ENCODE assay signal across 10 mouse cellular contexts in genomic region chr10:61466242-61466641, GRCm38 (mm10). TPM values are rescaled to one million over a fixed set of nuclear protein-coding genes. Genes with fewer than 3 reads are reported as not detected.
DNase-seq lines count a peak whose midpoint lies in the region; ATAC-seq lines count a peak whose summit lies in the region.
"Had no signal": no experiment of that assay in that cellular context is flagged by ENCODE, and none has a peak within 500 bp of the region (broad histone marks: within the 10 kb centered on the region; RNA-seq: fewer than 3 reads in every experiment).

No protein-coding gene starts in this region.

- no peak for ATAC-seq in hindbrain, embryonic 12.5 days (ENCODE audit: low FRiP score)
- ATAC-seq in CD4-positive, CD25-positive, alpha-beta regulatory T cell, adult 4 months: peak; percentile 54
- no peak for ATAC-seq in forebrain, embryonic 15.5 days (replicated peaks)
- ATAC-seq in kidney, embryonic 16.5 days (ENCODE audit: low FRiP score, low TSS enrichment): no peak

- H3K4me1 ChIP-seq in hindbrain, embryonic 10.5 days (replicated peaks): no peaks in the 10 kb centered on the region
- H3K4me1 ChIP-seq in hindbrain, embryonic 12.5 days: no peaks in the 10 kb centered on the region
- peaks cover 36% of the 10 kb centered on the region for H3K4me1 ChIP-seq in erythroblast, embryonic 14.5 days (ENCODE audit: control insufficient read depth)
- no peaks in the 10 kb centered on the region for H3K4me1 ChIP-seq in forebrain, embryonic 15.5 days
- no peaks in the 10 kb centered on the region for H3K4me1 ChIP-seq in kidney, embryonic 16.5 days (ENCODE audit: insufficient read depth, low read length)
- H3K4me1 ChIP-seq: intestine, embryonic 15.5 days had no signal

- no peaks in the 10 kb centered on the region for H3K27me3 ChIP-seq in hindbrain, embryonic 10.5 days (ENCODE audit: insufficient read depth, poor library complexity, severe bottlenecking)
- H3K27me3 ChIP-seq in hindbrain, embryonic 12.5 days: no peaks in the 10 kb centered on the region
- peaks cover 13% of the 10 kb centered on the region for H3K27me3 ChIP-seq in erythroblast, embryonic 14.5 days (ENCODE audit: control insufficient read depth)
- H3K27me3 ChIP-seq in forebrain, embryonic 15.5 days: no peaks in the 10 kb centered on the region
- no peaks in the 10 kb centered on the region for H3K27me3 ChIP-seq in kidney, embryonic 16.5 days (ENCODE audit: insufficient read depth, low read length)
- H3K27me3 ChIP-seq: intestine, embryonic 15.5 days had no signal

- 69% methylated on average over 8 of the region's 8 CpGs for whole genome bisulfite sequencing in hindbrain, embryonic 10.5 days
- WGBS in hindbrain, embryonic 12.5 days: 62% methylated on average over 8 of the region's 8 CpGs
- WGBS in forebrain, embryonic 15.5 days: 68% methylated on average over 8 of the region's 8 CpGs
- WGBS in kidney, embryonic 16.5 days: 71% methylated on average over 8 of the region's 8 CpGs

- peak; percentile 9 for DNase-seq in hindbrain, embryonic 10.5 days (ENCODE audit: low spot score)
- peak; percentile 32 for DNase-seq in retina, postnatal 1 day
- DNase-seq in layer of hippocampus, adult 9-11 months: no peak

- no peaks in the 10 kb centered on the region for H3K36me3 ChIP-seq in hindbrain, embryonic 10.5 days
- no peaks in the 10 kb centered on the region for H3K36me3 ChIP-seq in hindbrain, embryonic 12.5 days
- no peaks in the 10 kb centered on the region for H3K36me3 ChIP-seq in erythroblast, embryonic 14.5 days (ENCODE audit: control insufficient read depth)
- no peaks in the 10 kb centered on the region for H3K36me3 ChIP-seq in forebrain, embryonic 15.5 days
- H3K36me3 ChIP-seq in kidney, embryonic 16.5 days (ENCODE audit: insufficient read depth, low read length): no peaks in the 10 kb centered on the region
- H3K36me3 ChIP-seq: intestine, embryonic 15.5 days had no signal

- H3K4me3 ChIP-seq in hindbrain, embryonic 10.5 days: no peak overlapping the region
- H3K4me3 ChIP-seq in hindbrain, embryonic 12.5 days: no peak overlapping the region
- peak overlapping the region; percentile 47 for H3K4me3 ChIP-seq in erythroblast, embryonic 14.5 days (replicated peaks)
- no peak overlapping the region for H3K4me3 ChIP-seq in forebrain, embryonic 15.5 days
- H3K4me3 ChIP-seq in kidney, embryonic 16.5 days (ENCODE audit: low read length): no peak overlapping the region
- H3K4me3 ChIP-seq: intestine, embryonic 15.5 days; myocyte had no signal

- no peak overlapping the region for H3K9ac ChIP-seq in hindbrain, embryonic 12.5 days
- H3K9ac ChIP-seq in forebrain, embryonic 15.5 days (replicated peaks): no peak overlapping the region
- H3K9ac ChIP-seq in kidney, embryonic 16.5 days (replicated peaks; ENCODE audit: low read length): no peak overlapping the region
- H3K9ac ChIP-seq: intestine, embryonic 15.5 days had no signal

- H3K27ac ChIP-seq in hindbrain, embryonic 10.5 days: no peak overlapping the region
- H3K27ac ChIP-seq in hindbrain, embryonic 12.5 days: no peak overlapping the region
- no peak overlapping the region for H3K27ac ChIP-seq in forebrain, embryonic 15.5 days (replicated peaks)
- no peak overlapping the region for H3K27ac ChIP-seq in kidney, embryonic 16.5 days (ENCODE audit: low read length)
- H3K27ac ChIP-seq: intestine, embryonic 15.5 days had no signal

- H3K9me3 ChIP-seq in hindbrain, embryonic 10.5 days: no peaks in the 10 kb centered on the region
- H3K9me3 ChIP-seq in hindbrain, embryonic 12.5 days (replicated peaks): no peaks in the 10 kb centered on the region
- peaks cover 4% of the 10 kb centered on the region for H3K9me3 ChIP-seq in erythroblast, embryonic 14.5 days (ENCODE audit: control insufficient read depth, low read length)
- no peaks in the 10 kb centered on the region for H3K9me3 ChIP-seq in forebrain, embryonic 15.5 days
- no peaks in the 10 kb centered on the region for H3K9me3 ChIP-seq in kidney, embryonic 16.5 days (ENCODE audit: low read length)
- H3K9me3 ChIP-seq: intestine, embryonic 15.5 days had no signal

- no peak overlapping the region for H3K4me2 ChIP-seq in hindbrain, embryonic 12.5 days (replicated peaks)
- no peak overlapping the region for H3K4me2 ChIP-seq in forebrain, embryonic 15.5 days (replicated peaks)
- no peak overlapping the region for H3K4me2 ChIP-seq in kidney, embryonic 16.5 days (replicated peaks; ENCODE audit: low read depth, low read length)
- H3K4me2 ChIP-seq: intestine, embryonic 15.5 days had no signal

RNA-seq across cellular contexts. Expression of gene Lrrc20, which starts 9.4 kb away (rescaled TPM):
- 9.8 and 13.5 TPM in 2 replicates for polyA plus RNA-seq in hindbrain, embryonic 10.5 days (2016; fragmentation: Nextera tagmentation; extraction: Ambion mirVana)
- polyA plus RNA-seq in hindbrain, embryonic 12.5 days (2016; fragmentation: Nextera tagmentation; extraction: Ambion mirVana): 12.5 and 13.5 TPM in 2 replicates
- 1 to 10 TPM; 5.8 to 9.1 TPM for polyA plus RNA-seq in CD4-positive, CD25-positive, alpha-beta regulatory T cell, adult 4 months (2017; shearing (Covaris generic))
- polyA plus RNA-seq in erythroblast, embryonic 14.5 days (2012): 2.4 and 2.9 TPM in 2 replicates
- polyA plus RNA-seq in forebrain, embryonic 15.5 days (2015; fragmentation: Nextera tagmentation; extraction: Ambion mirVana): 22.1 and 23.0 TPM in 2 replicates
- 8.4 and 10.5 TPM in 2 replicates for polyA plus RNA-seq in kidney, embryonic 16.5 days (2015; fragmentation: Nextera tagmentation; extraction: Ambion mirVana)

RNA-seq across cellular contexts. Expression of gene Eif4ebp2, which starts 13.8 kb away (rescaled TPM):
- 76.8 and 86.0 TPM in 2 replicates for polyA plus RNA-seq in hindbrain, embryonic 10.5 days (2016; fragmentation: Nextera tagmentation; extraction: Ambion mirVana)
- polyA plus RNA-seq in hindbrain, embryonic 12.5 days (2016; fragmentation: Nextera tagmentation; extraction: Ambion mirVana): 63.2 and 71.0 TPM in 2 replicates
- polyA plus RNA-seq in CD4-positive, CD25-positive, alpha-beta regulatory T cell, adult 4 months (2017; shearing (Covaris generic)): 10 to 100 TPM; 26.8 to 33.6 TPM
- polyA plus RNA-seq in erythroblast, embryonic 14.5 days (2012): 6.2 and 6.5 TPM in 2 replicates
- polyA plus RNA-seq in forebrain, embryonic 15.5 days (2015; fragmentation: Nextera tagmentation; extraction: Ambion mirVana): 89.3 and 94.1 TPM in 2 replicates
- polyA plus RNA-seq in kidney, embryonic 16.5 days (2015; fragmentation: Nextera tagmentation; extraction: Ambion mirVana): 57.4 and 71.4 TPM in 2 replicates

RNA-seq across cellular contexts. Expression of gene Nodal, which starts 48.5 kb away (rescaled TPM):
- polyA plus RNA-seq in hindbrain, embryonic 10.5 days (2016; fragmentation: Nextera tagmentation; extraction: Ambion mirVana): 0.12 and 0.24 TPM in 2 replicates
- polyA plus RNA-seq in hindbrain, embryonic 12.5 days (2016; fragmentation: Nextera tagmentation; extraction: Ambion mirVana): 0.10 TPM in 1 of 2 replicates, not detected in the other
- polyA plus RNA-seq in CD4-positive, CD25-positive, alpha-beta regulatory T cell, adult 4 months (2017; shearing (Covaris generic)): not detected
- polyA plus RNA-seq in erythroblast, embryonic 14.5 days (2012): 0.03 TPM in 1 of 2 replicates, not detected in the other
- polyA plus RNA-seq in forebrain, embryonic 15.5 days (2015; fragmentation: Nextera tagmentation; extraction: Ambion mirVana): 0.19 and 0.36 TPM in 2 replicates
- polyA plus RNA-seq in kidney, embryonic 16.5 days (2015; fragmentation: Nextera tagmentation; extraction: Ambion mirVana): 0.40 and 0.67 TPM in 2 replicates
